Mouse (Mus musculus): ENCODE measurements around the gene Iqgap2. TPM values are rescaled to one million over a fixed set of nuclear protein-coding genes. Genes with fewer than 3 reads are reported as not detected.

The Iqgap2 gene
- total and polyA plus RNA-seq, 3 experiments: 0.61 to 2.5 (median 2.2) TPM

DNA sequence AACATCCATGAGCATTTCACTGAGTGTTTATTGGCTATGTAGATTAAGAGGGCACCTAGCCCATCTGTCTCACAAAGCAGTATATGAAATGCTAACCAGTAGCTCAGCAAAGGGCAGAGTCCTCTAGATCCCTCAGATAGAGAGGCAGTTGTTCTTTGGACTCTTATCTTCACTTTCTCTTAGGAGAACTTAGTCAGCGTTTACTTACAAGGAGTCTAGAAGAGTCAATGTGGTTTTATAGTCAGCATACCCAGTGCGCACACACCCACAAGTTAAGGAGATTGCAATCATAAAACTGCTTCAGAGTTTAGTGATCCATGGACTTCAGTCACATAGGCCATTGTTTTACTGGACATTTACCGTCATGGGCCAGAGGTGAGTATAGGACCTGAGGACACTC, 54.8 kb downstream of the Iqgap2 start:
- no peak for DNase-seq
- H3K4me1 ChIP-seq (ENCODE audit: control insufficient read depth, insufficient read depth, low read length): no peaks in the 10 kb centered on the region
- H3K9ac ChIP-seq (ENCODE audit: low read depth, low read length): no peak overlapping the region
- H3K4me3 ChIP-seq: no peak overlapping the region
- WGBS: 85% methylated on average over 3 of the region's 3 CpGs
- intact Hi-C loops (cut with DNase I): no loop called here
- no peaks in the 10 kb centered on the region for H3K27me3 ChIP-seq (ENCODE audit: control insufficient read depth, insufficient read depth, low read length)
- TF ChIP-seq POLR2A (IDR thresholded peaks at IDR 0.05; ENCODE audit: insufficient read depth, low read depth, low read length) (no peak), CTCF (IDR thresholded peaks at IDR 0.05) (no peak), EP300 (IDR thresholded peaks at IDR 0.05; ENCODE audit: insufficient read depth, low read depth, low read length) (no peak)
- H3K79me2 ChIP-seq (replicated peaks; ENCODE audit: control insufficient read depth, insufficient read depth, low read length): no peaks in the 10 kb centered on the region
- no peak overlapping the region for H3K27ac ChIP-seq
- H3K36me3 ChIP-seq (ENCODE audit: control insufficient read depth, insufficient read depth, low read length): no peaks in the 10 kb centered on the region

GRCm38 (mm10) chr13:95833473-95833872, 58.2 kb downstream of the Iqgap2 start:
- no peak for TF ChIP-seq POLR2A (IDR thresholded peaks at IDR 0.05; ENCODE audit: insufficient read depth, low read depth, low read length)
- no peak for TF ChIP-seq EP300 (IDR thresholded peaks at IDR 0.05; ENCODE audit: insufficient read depth, low read depth, low read length)
- no peak for TF ChIP-seq CTCF (IDR thresholded peaks at IDR 0.05)

DNA sequence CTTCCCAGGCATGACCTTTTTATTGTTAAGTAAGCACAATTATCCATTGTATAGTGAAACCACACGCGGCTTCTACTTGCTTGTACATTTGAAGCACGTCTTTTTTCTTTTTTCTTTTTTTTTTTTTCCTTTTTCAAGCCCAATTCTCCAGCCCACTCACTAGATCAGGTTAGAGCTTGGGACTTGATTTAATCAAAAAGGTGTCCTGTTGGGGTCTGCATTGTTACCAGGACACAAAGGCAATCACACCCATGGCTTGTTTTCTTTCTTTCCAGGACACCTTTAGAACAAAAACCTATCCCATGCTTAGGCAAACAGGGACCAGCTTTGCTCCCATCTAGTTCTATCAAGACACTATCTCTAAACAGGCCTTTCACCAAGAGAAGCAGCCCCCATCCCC, 59.0 kb downstream of the Iqgap2 start:
- Histone ChIP-seq H3K79me2 (replicated peaks; ENCODE audit: control insufficient read depth, insufficient read depth, low read length) (no peaks in the 10 kb centered on the region), H3K4me1 (ENCODE audit: control insufficient read depth, insufficient read depth, low read length) (no peaks in the 10 kb centered on the region), H3K36me3 (ENCODE audit: control insufficient read depth, insufficient read depth, low read length) (no peaks in the 10 kb centered on the region), H3K9ac (ENCODE audit: low read depth, low read length) (no peak overlapping the region), H3K27ac (no peak overlapping the region), H3K4me3 (no peak overlapping the region), H3K27me3 (ENCODE audit: control insufficient read depth, insufficient read depth, low read length) (no peaks in the 10 kb centered on the region)
- no peak for TF ChIP-seq CTCF (IDR thresholded peaks at IDR 0.05)
- no peak for TF ChIP-seq EP300 (IDR thresholded peaks at IDR 0.05; ENCODE audit: insufficient read depth, low read depth, low read length)
- TF ChIP-seq POLR2A (IDR thresholded peaks at IDR 0.05; ENCODE audit: insufficient read depth, low read depth, low read length): no peak
- intact Hi-C loops (cut with DNase I): no loop called here
- 70% methylated on average over 3 of the region's 3 CpGs for WGBS
- DNase-seq: no peak

More at GRCm38 (mm10) chr13:95833473-95833872, 58.2 kb downstream of the Iqgap2 start:
- no peaks in the 10 kb centered on the region for H3K27me3 ChIP-seq (ENCODE audit: control insufficient read depth, insufficient read depth, low read length)
- DNase-seq: no peak
- H3K27ac ChIP-seq: no peak overlapping the region
- no peaks in the 10 kb centered on the region for H3K36me3 ChIP-seq (ENCODE audit: control insufficient read depth, insufficient read depth, low read length)
- no peaks in the 10 kb centered on the region for H3K4me1 ChIP-seq (ENCODE audit: control insufficient read depth, insufficient read depth, low read length)
- H3K79me2 ChIP-seq (replicated peaks; ENCODE audit: control insufficient read depth, insufficient read depth, low read length): no peaks in the 10 kb centered on the region
- H3K4me3 ChIP-seq: no peak overlapping the region
- intact Hi-C loops (cut with DNase I): no loop called here
- 92% methylated on average over 6 of the region's 6 CpGs for WGBS
- no peak overlapping the region for H3K9ac ChIP-seq (ENCODE audit: low read depth, low read length)

DNA sequence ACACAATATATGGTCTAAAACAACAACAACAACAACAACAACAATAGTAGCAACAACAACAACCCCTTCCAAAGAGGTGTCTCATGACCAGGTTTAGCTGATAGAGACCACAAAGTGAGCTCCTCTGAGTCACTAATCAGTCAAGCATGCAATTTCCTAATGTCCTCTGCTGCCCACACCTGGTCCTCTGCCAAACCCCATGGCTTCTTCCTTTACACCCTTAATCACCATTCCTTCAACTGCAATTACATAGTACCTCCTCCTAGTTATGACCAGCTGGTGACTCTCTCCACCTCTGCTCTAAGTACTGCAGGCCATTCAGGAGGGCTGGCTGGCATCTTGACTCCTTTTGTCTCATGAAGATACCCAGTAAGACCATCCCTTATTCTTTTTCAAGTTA, 60.0 kb downstream of the Iqgap2 start:
- TF ChIP-seq EP300 (IDR thresholded peaks at IDR 0.05; ENCODE audit: insufficient read depth, low read depth, low read length) (no peak), CTCF (IDR thresholded peaks at IDR 0.05) (no peak)
- Histone ChIP-seq H3K27ac (no peak overlapping the region), H3K4me3 (no peak overlapping the region), H3K9ac (ENCODE audit: low read depth, low read length) (no peak overlapping the region), H3K4me1 (ENCODE audit: control insufficient read depth, insufficient read depth, low read length) (no peaks in the 10 kb centered on the region), H3K36me3 (ENCODE audit: control insufficient read depth, insufficient read depth, low read length) (no peaks in the 10 kb centered on the region), H3K79me2 (replicated peaks; ENCODE audit: control insufficient read depth, insufficient read depth, low read length) (no peaks in the 10 kb centered on the region), H3K27me3 (ENCODE audit: control insufficient read depth, insufficient read depth, low read length) (no peaks in the 10 kb centered on the region)
- no peak for DNase-seq
- intact Hi-C loops (cut with DNase I): no loop called here

DNA sequence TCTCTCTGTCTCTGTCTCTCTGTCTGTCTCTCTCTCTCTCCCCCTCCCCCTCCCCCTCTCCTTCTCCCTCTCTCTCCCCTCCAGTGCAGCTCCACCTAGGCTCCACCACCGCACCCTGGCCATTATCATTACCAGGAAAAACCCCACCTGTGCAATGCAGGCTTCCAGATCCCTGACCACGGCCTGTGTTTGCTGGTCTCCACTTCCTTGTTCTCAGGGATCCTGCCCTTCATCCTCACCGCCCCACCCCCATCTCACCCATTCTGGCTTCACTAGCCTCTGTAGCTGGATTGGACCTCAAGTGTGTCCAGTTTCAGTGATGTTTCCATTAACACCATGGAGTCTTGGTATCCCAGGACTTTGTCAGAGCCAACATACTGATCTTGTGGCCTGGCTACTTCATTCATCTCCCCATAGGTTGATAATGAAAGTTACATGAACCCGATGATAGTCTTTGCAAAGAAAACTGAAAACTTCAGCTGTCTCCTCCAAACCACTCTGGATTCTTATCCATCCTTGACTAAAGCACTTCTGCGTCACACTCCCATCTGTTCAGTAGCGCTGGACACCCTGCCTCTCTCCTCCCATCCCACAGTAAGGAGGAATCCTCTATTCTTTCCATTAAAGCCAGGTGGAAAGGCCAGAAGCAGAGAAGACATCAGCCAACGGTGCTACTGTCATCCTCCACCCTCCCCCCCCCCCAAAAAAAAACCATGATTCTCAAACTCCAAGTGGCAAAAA, 62.1 kb downstream of the Iqgap2 start:
- H3K79me2 ChIP-seq (replicated peaks; ENCODE audit: control insufficient read depth, insufficient read depth, low read length): no peaks in the 10 kb centered on the region
- no peaks in the 10 kb centered on the region for H3K27me3 ChIP-seq (ENCODE audit: control insufficient read depth, insufficient read depth, low read length)
- H3K4me1 ChIP-seq (ENCODE audit: control insufficient read depth, insufficient read depth, low read length): no peaks in the 10 kb centered on the region
- TF ChIP-seq POLR2A (IDR thresholded peaks at IDR 0.05; ENCODE audit: insufficient read depth, low read depth, low read length) (no peak), EP300 (IDR thresholded peaks at IDR 0.05; ENCODE audit: insufficient read depth, low read depth, low read length) (no peak), CTCF (IDR thresholded peaks at IDR 0.05) (no peak)
- H3K4me3 ChIP-seq: no peak overlapping the region
- no peaks in the 10 kb centered on the region for H3K36me3 ChIP-seq (ENCODE audit: control insufficient read depth, insufficient read depth, low read length)
- DNase-seq: no peak
- 82% methylated on average over 7 of the region's 7 CpGs for WGBS
- no peak overlapping the region for H3K9ac ChIP-seq (ENCODE audit: low read depth, low read length)
- H3K27ac ChIP-seq: no peak overlapping the region
- intact Hi-C loops (cut with DNase I): no loop called here

GRCm38 (mm10) chr13:95828616-95829015, 63.1 kb downstream of the Iqgap2 start:
- intact Hi-C loops (cut with DNase I): no loop called here
- H3K36me3 ChIP-seq (ENCODE audit: control insufficient read depth, insufficient read depth, low read length): no peaks in the 10 kb centered on the region
- H3K27me3 ChIP-seq (ENCODE audit: control insufficient read depth, insufficient read depth, low read length): no peaks in the 10 kb centered on the region
- no peak overlapping the region for H3K4me3 ChIP-seq
- H3K79me2 ChIP-seq (replicated peaks; ENCODE audit: control insufficient read depth, insufficient read depth, low read length): no peaks in the 10 kb centered on the region
- TF ChIP-seq EP300 (IDR thresholded peaks at IDR 0.05; ENCODE audit: insufficient read depth, low read depth, low read length): no peak
- no peak for TF ChIP-seq CTCF (IDR thresholded peaks at IDR 0.05)
- no peak for TF ChIP-seq POLR2A (IDR thresholded peaks at IDR 0.05; ENCODE audit: insufficient read depth, low read depth, low read length)
- no peak overlapping the region for H3K9ac ChIP-seq (ENCODE audit: low read depth, low read length)
- WGBS: 91% methylated on average over 5 of the region's 5 CpGs
- no peaks in the 10 kb centered on the region for H3K4me1 ChIP-seq (ENCODE audit: control insufficient read depth, insufficient read depth, low read length)
- no peak overlapping the region for H3K27ac ChIP-seq
- no peak for DNase-seq

Data from heart, adult 2 months (tissue).